Mouse (Mus musculus): ENCODE results near the gene Shisal2a.

DNA sequence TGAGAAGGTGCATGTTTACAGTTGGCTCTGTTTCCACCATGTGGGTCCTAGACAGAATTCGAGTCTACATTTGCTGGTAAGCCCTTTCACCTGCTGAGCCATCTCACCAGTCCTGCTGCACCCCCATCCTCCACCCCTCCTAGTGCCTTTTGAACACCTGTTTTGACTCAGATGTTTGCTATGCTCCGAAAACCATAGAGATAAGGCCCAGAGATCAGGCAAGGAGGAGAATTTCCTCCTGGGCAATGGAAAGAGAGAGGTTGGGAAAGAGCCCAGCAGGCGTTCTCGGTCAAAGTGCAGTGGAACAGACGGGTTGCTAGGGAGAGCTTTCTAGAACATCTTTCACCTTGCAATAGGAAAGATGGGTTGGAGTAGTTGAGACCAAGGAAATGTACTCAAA lies 8.0 kb upstream of the Shisal2a start:
- TF ChIP-seq EP300 (IDR thresholded peaks at IDR 0.05; ENCODE audit: insufficient read depth, low read depth, low read length), result no peak
- TF ChIP-seq POLR2A (IDR thresholded peaks at IDR 0.05; ENCODE audit: insufficient read depth, low read length), result no peak

All from ES-Bruce4 (cell line).